ENCODE assay signal across 28 mouse cellular contexts in genomic region chr11:52320529-52320928, GRCm38 (mm10).
"Had no signal": no experiment of that assay in that cellular context is flagged by ENCODE, and none has a peak within 500 bp of the region (broad histone marks: within the 10 kb centered on the region; RNA-seq: fewer than 3 reads in every experiment).

No protein-coding gene starts in this region.

- H3K9me3 ChIP-seq: embryonic facial prominence, embryonic 10.5 days; embryonic facial prominence, embryonic 12.5 days; embryonic facial prominence, embryonic 13.5 days; embryonic facial prominence, embryonic 15.5 days; forebrain, embryonic 10.5 days; forebrain, embryonic 12.5 days; forebrain, embryonic 13.5 days; forebrain, embryonic 15.5 days had no signal

- H3K27me3 ChIP-seq: embryonic facial prominence, embryonic 12.5 days; embryonic facial prominence, embryonic 13.5 days; embryonic facial prominence, embryonic 15.5 days; forebrain, embryonic 13.5 days; forebrain, embryonic 15.5 days had no signal

- H3K36me3 ChIP-seq: embryonic facial prominence, embryonic 10.5 days; embryonic facial prominence, embryonic 12.5 days; embryonic facial prominence, embryonic 13.5 days; embryonic facial prominence, embryonic 15.5 days; forebrain, embryonic 10.5 days; forebrain, embryonic 12.5 days; forebrain, embryonic 15.5 days had no signal

- H3K27ac ChIP-seq: embryonic facial prominence, embryonic 10.5 days; embryonic facial prominence, embryonic 12.5 days; embryonic facial prominence, embryonic 13.5 days; embryonic facial prominence, embryonic 15.5 days; forebrain, embryonic 10.5 days; forebrain, embryonic 12.5 days; forebrain, embryonic 13.5 days; forebrain, embryonic 15.5 days; gastrocnemius, adult 2 months; heart, adult 2 months had no signal

- DNase-seq: cerebellum, adult 8-10 months; cerebellum, adult 9-10 months; cerebellum, adult 9-11 months; cerebellum, postnatal 10 days; cerebellum, postnatal 14 days; cerebellum, postnatal 25 days; cerebellum, postnatal 36 days; embryo, embryonic 11 days; forebrain, postnatal 0 days; gastrocnemius, adult 2 months; gastrocnemius, postnatal 10 days; gastrocnemius, postnatal 14 days; gastrocnemius, postnatal 25 days; gastrocnemius, postnatal 36 days; heart, adult 11 months; heart, adult 18-20 months; heart, adult 2 months had no signal

- H3K4me3 ChIP-seq: embryonic facial prominence, embryonic 10.5 days; embryonic facial prominence, embryonic 12.5 days; embryonic facial prominence, embryonic 13.5 days; embryonic facial prominence, embryonic 15.5 days; erythroblast, embryonic 14.5 days; forebrain, embryonic 10.5 days; forebrain, embryonic 12.5 days; forebrain, embryonic 13.5 days; forebrain, embryonic 15.5 days; gastrocnemius, adult 2 months; heart, adult 2 months had no signal

- H3K4me2 ChIP-seq: embryonic facial prominence, embryonic 12.5 days; embryonic facial prominence, embryonic 13.5 days; embryonic facial prominence, embryonic 15.5 days; forebrain, embryonic 12.5 days; forebrain, embryonic 13.5 days; forebrain, embryonic 15.5 days had no signal

- H3K4me1 ChIP-seq: embryonic facial prominence, embryonic 12.5 days; embryonic facial prominence, embryonic 13.5 days; embryonic facial prominence, embryonic 15.5 days; forebrain, embryonic 10.5 days; forebrain, embryonic 12.5 days; forebrain, embryonic 13.5 days; forebrain, embryonic 15.5 days had no signal

- ATAC-seq: forebrain, embryonic 13.5 days; forebrain, embryonic 14.5 days; forebrain, embryonic 15.5 days; forebrain, embryonic 16.5 days; forebrain, postnatal 0 days had no signal

- H3K9ac ChIP-seq: embryonic facial prominence, embryonic 12.5 days; embryonic facial prominence, embryonic 13.5 days; embryonic facial prominence, embryonic 15.5 days; forebrain, embryonic 12.5 days; forebrain, embryonic 13.5 days; forebrain, embryonic 15.5 days; forebrain, postnatal 0 days had no signal
